35 mouse cellular contexts compared by ENCODE assay signal in genomic region chr2:64120495-64120894, GRCm38 (mm10).
"Had no signal": no experiment of that assay in that cellular context is flagged by ENCODE, and none has a peak within 500 bp of the region (broad histone marks: within the 10 kb centered on the region; RNA-seq: fewer than 3 reads in every experiment).

No protein-coding gene starts in this region.

- H3K27ac ChIP-seq: heart, embryonic 10.5 days; heart, embryonic 13.5 days; heart, embryonic 15.5 days; hindbrain, embryonic 10.5 days; hindbrain, embryonic 12.5 days; hindbrain, embryonic 13.5 days; hindbrain, embryonic 14.5 days; hindbrain, embryonic 15.5 days; hindbrain, postnatal 0 days; intestine, embryonic 15.5 days; kidney, embryonic 15.5 days; kidney, postnatal 0 days; layer of hippocampus, adult 2 months had no signal

- DNase-seq: heart, postnatal 10 days; heart, postnatal 14 days; heart, postnatal 36 days; heart, postnatal 4 days; kidney, adult 11 months; kidney, adult 18-20 months; kidney, adult 2 months; kidney, adult 8-10 months; kidney, adult 9 months; kidney, postnatal 10 days; kidney, postnatal 14 days; kidney, postnatal 25 days; kidney, postnatal 36 days; kidney, postnatal 4 days; layer of hippocampus, adult 9-11 months; layer of hippocampus, postnatal 36 days had no signal

- H3K27me3 ChIP-seq: heart, embryonic 12.5 days; heart, embryonic 13.5 days; heart, embryonic 15.5 days; hindbrain, embryonic 12.5 days; hindbrain, embryonic 13.5 days; hindbrain, embryonic 15.5 days; intestine, embryonic 15.5 days; kidney, embryonic 15.5 days had no signal

- H3K4me2 ChIP-seq: heart, embryonic 11.5 days; heart, embryonic 12.5 days; heart, embryonic 13.5 days; heart, embryonic 15.5 days; hindbrain, embryonic 12.5 days; hindbrain, embryonic 13.5 days; hindbrain, embryonic 14.5 days; hindbrain, embryonic 15.5 days; intestine, embryonic 15.5 days; kidney, embryonic 15.5 days had no signal

- H3K9me3 ChIP-seq: heart, embryonic 10.5 days; heart, embryonic 12.5 days; heart, embryonic 13.5 days; heart, embryonic 15.5 days; hindbrain, embryonic 10.5 days; hindbrain, embryonic 12.5 days; hindbrain, embryonic 13.5 days; hindbrain, embryonic 15.5 days; intestine, embryonic 15.5 days; kidney, embryonic 15.5 days had no signal

- H3K36me3 ChIP-seq: heart, embryonic 10.5 days; heart, embryonic 12.5 days; heart, embryonic 13.5 days; heart, embryonic 15.5 days; hindbrain, embryonic 10.5 days; hindbrain, embryonic 12.5 days; hindbrain, embryonic 13.5 days; hindbrain, embryonic 15.5 days; intestine, embryonic 15.5 days; kidney, embryonic 15.5 days had no signal

- H3K9ac ChIP-seq: heart, embryonic 12.5 days; heart, embryonic 13.5 days; heart, embryonic 15.5 days; hindbrain, embryonic 12.5 days; hindbrain, embryonic 13.5 days; hindbrain, embryonic 14.5 days; hindbrain, embryonic 15.5 days; intestine, embryonic 15.5 days; kidney, embryonic 15.5 days had no signal

- H3K4me1 ChIP-seq: heart, embryonic 10.5 days; heart, embryonic 12.5 days; heart, embryonic 13.5 days; heart, embryonic 15.5 days; hindbrain, embryonic 10.5 days; hindbrain, embryonic 12.5 days; hindbrain, embryonic 13.5 days; hindbrain, embryonic 15.5 days; intestine, embryonic 15.5 days; kidney, embryonic 15.5 days had no signal

- ATAC-seq: hindbrain, embryonic 16.5 days; hindbrain, postnatal 0 days; inflammation-experienced regulatory T-cells, adult 6 months; intestine, embryonic 15.5 days; intestine, embryonic 16.5 days; intestine, postnatal 0 days had no signal

- H3K4me3 ChIP-seq: heart, embryonic 10.5 days; heart, embryonic 12.5 days; heart, embryonic 13.5 days; heart, embryonic 15.5 days; hindbrain, embryonic 10.5 days; hindbrain, embryonic 12.5 days; hindbrain, embryonic 13.5 days; hindbrain, embryonic 15.5 days; intestine, embryonic 15.5 days; kidney, embryonic 15.5 days; layer of hippocampus, adult 2 months had no signal
